Mouse (Mus musculus): ENCODE data around the gene Gprin1. TPM values are rescaled to one million over a fixed set of nuclear protein-coding genes. Genes with fewer than 3 reads are reported as not detected.

Gprin1 gene
- polyA plus RNA-seq, 1 experiment from 2014 or later = 33.9 TPM

- peaks cover 3% of the 10 kb centered on the region; the same call in 1 of the 2 replicates for H3K36me3 ChIP-seq
- peak overlapping the region; percentile 70 for H3K9ac ChIP-seq
- 75% methylated on average over 8 of the region's 8 CpGs for WGBS
- ATAC-seq (ENCODE audit: low FRiP score, low read depth) = no peak
- H3K9me3 ChIP-seq = no peaks in the 10 kb centered on the region
- H3K4me2 ChIP-seq = peak overlapping the region; percentile 84
- H3K4me3 ChIP-seq = peak overlapping the region; percentile 63
- H3K27ac ChIP-seq (replicated peaks) = peak overlapping the region; percentile 95
- H3K4me1 ChIP-seq (replicated peaks) = peaks cover 60% of the 10 kb centered on the region
- H3K27me3 ChIP-seq = no peaks in the 10 kb centered on the region
These were observed 1.5 kb downstream of the Gprin1 start for GRCm38 (mm10) chr13:54748190-54748589.

GRCm38 (mm10) chr13:54746896-54747295 lies 2.8 kb downstream of the Gprin1 start:
- Histone ChIP-seq H3K9me3 (no peaks in the 10 kb centered on the region), H3K27me3 (no peaks in the 10 kb centered on the region), H3K4me2 (peak overlapping the region; percentile 84), H3K4me1 (replicated peaks) (peaks cover 60% of the 10 kb centered on the region), H3K36me3 (peaks cover 3% of the 10 kb centered on the region; the same call in 1 of the 2 replicates), H3K27ac (replicated peaks) (no peak overlapping the region), H3K9ac (no peak overlapping the region), H3K4me3 (peak overlapping the region; percentile 63)
- no peak for ATAC-seq (ENCODE audit: low FRiP score, low read depth)
- WGBS = 32% methylated on average over 10 of the region's 10 CpGs

DNA sequence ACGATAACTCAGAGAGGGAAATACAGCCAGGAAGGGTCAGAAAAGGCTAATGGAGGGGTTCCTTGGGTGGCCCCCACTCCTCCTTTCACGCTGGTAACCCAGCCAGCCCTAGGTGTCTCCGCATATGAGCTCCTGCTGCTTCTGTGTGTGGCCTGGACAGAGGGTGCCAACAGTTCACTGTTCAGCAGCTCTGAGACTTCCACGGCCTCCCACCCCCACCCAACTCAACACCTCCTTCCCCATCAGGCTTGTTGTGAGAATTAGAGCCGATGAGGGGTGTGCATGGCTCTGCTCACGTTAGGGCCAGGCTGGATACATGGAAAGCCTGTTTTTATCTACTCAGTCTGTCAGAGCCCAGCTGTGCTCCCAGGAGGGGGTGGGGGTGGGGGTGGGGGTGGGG lies 3.6 kb downstream of the Gprin1 start:
- Histone ChIP-seq H3K9me3 (no peaks in the 10 kb centered on the region), H3K4me1 (replicated peaks) (peaks cover 60% of the 10 kb centered on the region), H3K36me3 (peaks cover 7% of the 10 kb centered on the region), H3K27me3 (no peaks in the 10 kb centered on the region), H3K4me2 (peak overlapping the region; percentile 84), H3K27ac (replicated peaks) (no peak overlapping the region), H3K9ac (no peak overlapping the region), H3K4me3 (no peak overlapping the region)
- ATAC-seq (ENCODE audit: low FRiP score, low read depth) = no peak
- 44% methylated on average over 6 of the region's 6 CpGs for WGBS

GRCm38 (mm10) chr13:54738213-54738601 lies 11.5 kb downstream of the Gprin1 start:
- H3K27me3 ChIP-seq = peaks cover 15% of the 10 kb centered on the region; the same call in 1 of the 2 replicates
- peaks cover 28% of the 10 kb centered on the region for H3K36me3 ChIP-seq
- peak overlapping the region; percentile 2; the same call in 1 of the 2 replicates for H3K4me3 ChIP-seq
- ATAC-seq (ENCODE audit: low FRiP score, low read depth) = no peak
- H3K9ac ChIP-seq = no peak overlapping the region
- H3K9me3 ChIP-seq = no peaks in the 10 kb centered on the region
- H3K27ac ChIP-seq (replicated peaks) = no peak overlapping the region
- peak overlapping the region; percentile 47 for H3K4me2 ChIP-seq
- peaks cover 22% of the 10 kb centered on the region for H3K4me1 ChIP-seq (replicated peaks)
- 5% methylated on average over 29 of the region's 34 CpGs for WGBS

- peak overlapping the region; percentile 47 for H3K4me2 ChIP-seq
- ATAC-seq (ENCODE audit: low FRiP score, low read depth) = no peak
- H3K9ac ChIP-seq = no peak overlapping the region
- no peaks in the 10 kb centered on the region for H3K9me3 ChIP-seq
- H3K4me3 ChIP-seq = peak overlapping the region; percentile 23
- H3K4me1 ChIP-seq (replicated peaks) = peaks cover 20% of the 10 kb centered on the region
- peaks cover 28% of the 10 kb centered on the region for H3K36me3 ChIP-seq
- H3K27ac ChIP-seq (replicated peaks) = no peak overlapping the region
- H3K27me3 ChIP-seq = peaks cover 15% of the 10 kb centered on the region; the same call in 1 of the 2 replicates
- 2% methylated on average over 80 of the region's 87 CpGs for WGBS
These were observed 12.0 kb downstream of the Gprin1 start for GRCm38 (mm10) chr13:54737488-54738212.

- Histone ChIP-seq H3K9me3 (no peaks in the 10 kb centered on the region), H3K27ac (replicated peaks) (no peak overlapping the region), H3K36me3 (peaks cover 28% of the 10 kb centered on the region), H3K4me2 (no peak overlapping the region), H3K9ac (no peak overlapping the region), H3K4me3 (no peak overlapping the region), H3K27me3 (peaks cover 15% of the 10 kb centered on the region; the same call in 1 of the 2 replicates), H3K4me1 (replicated peaks) (peaks cover 15% of the 10 kb centered on the region)
- 36% methylated on average over 3 of the region's 3 CpGs for WGBS
- 0 out of 2 replicates have a peak, but pooled peaks have one; percentile 25 for ATAC-seq (ENCODE audit: low FRiP score, low read depth)
These were observed 12.7 kb downstream of the Gprin1 start for GRCm38 (mm10) chr13:54736931-54737330.

DNA sequence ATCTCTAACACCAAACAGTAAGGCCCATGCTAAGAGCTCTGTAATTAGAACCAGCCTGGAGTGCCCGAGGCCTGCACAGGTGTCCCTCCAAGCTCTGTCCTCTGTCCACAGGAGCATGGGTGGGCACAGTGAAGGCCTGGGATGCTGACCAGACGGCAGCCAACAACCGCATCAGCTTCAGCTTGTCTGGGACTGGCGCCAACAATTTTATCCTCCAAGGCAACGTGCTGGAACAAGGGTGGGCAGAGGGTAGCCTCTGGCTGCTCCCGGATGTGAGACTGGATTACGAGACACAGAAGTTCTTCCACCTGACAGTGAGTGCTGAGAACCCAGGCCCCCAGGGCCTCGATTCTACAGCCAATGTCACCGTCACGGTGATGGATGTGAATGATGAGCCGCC lies 23.5 kb downstream of the Gprin1 start:
- Histone ChIP-seq H3K9ac (no peak overlapping the region), H3K4me1 (replicated peaks) (peaks cover 5% of the 10 kb centered on the region; the same call in 1 of the 2 replicates), H3K4me3 (no peak overlapping the region), H3K9me3 (no peaks in the 10 kb centered on the region), H3K27ac (replicated peaks) (no peak overlapping the region), H3K27me3 (no peaks in the 10 kb centered on the region), H3K36me3 (no peaks in the 10 kb centered on the region), H3K4me2 (no peak overlapping the region)
- peak; percentile 45; the same call in 1 of the 2 replicates for ATAC-seq (ENCODE audit: low FRiP score, low read depth)
- WGBS = 55% methylated on average over 11 of the region's 11 CpGs

- Histone ChIP-seq H3K9ac (no peak overlapping the region), H3K4me1 (replicated peaks) (peaks cover 5% of the 10 kb centered on the region; the same call in 1 of the 2 replicates), H3K9me3 (no peaks in the 10 kb centered on the region), H3K4me2 (no peak overlapping the region), H3K4me3 (no peak overlapping the region), H3K27me3 (no peaks in the 10 kb centered on the region), H3K27ac (replicated peaks) (no peak overlapping the region), H3K36me3 (no peaks in the 10 kb centered on the region)
- ATAC-seq (ENCODE audit: low FRiP score, low read depth) = no peak
- WGBS = 87% methylated on average over 3 of the region's 3 CpGs
These were observed 26.5 kb downstream of the Gprin1 start for GRCm38 (mm10) chr13:54723143-54723542.

DNA sequence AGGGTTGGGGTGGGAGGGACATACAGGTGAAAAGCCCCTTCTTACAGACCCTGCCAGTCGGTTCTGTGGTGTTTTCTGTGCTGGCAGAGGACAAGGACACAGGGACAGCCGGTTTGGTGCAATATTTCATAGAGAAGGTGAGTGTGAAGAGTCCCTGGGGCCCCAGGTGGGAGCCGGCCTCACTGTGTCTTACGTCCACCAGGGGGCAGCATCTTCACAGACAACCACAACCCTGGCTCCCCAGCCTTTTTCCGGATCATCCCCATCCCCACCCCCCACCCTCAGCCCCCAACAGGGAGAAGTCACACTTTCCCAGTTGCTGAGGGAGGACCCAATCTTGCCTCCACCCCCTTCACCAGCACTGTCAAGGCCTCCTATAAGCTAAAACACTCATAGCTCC lies 32.8 kb downstream of the Gprin1 start:
- ATAC-seq (ENCODE audit: low FRiP score, low read depth) = peak; percentile 23
- Histone ChIP-seq H3K27me3 (no peaks in the 10 kb centered on the region), H3K9me3 (no peaks in the 10 kb centered on the region), H3K9ac (no peak overlapping the region), H3K27ac (replicated peaks) (no peak overlapping the region), H3K4me2 (no peak overlapping the region), H3K36me3 (no peaks in the 10 kb centered on the region), H3K4me1 (replicated peaks) (0 out of 2 replicates have a peak, but pooled peaks cover 5% of the 10 kb centered on the region), H3K4me3 (no peak overlapping the region)
- WGBS = 6% methylated on average over 5 of the region's 5 CpGs

DNA sequence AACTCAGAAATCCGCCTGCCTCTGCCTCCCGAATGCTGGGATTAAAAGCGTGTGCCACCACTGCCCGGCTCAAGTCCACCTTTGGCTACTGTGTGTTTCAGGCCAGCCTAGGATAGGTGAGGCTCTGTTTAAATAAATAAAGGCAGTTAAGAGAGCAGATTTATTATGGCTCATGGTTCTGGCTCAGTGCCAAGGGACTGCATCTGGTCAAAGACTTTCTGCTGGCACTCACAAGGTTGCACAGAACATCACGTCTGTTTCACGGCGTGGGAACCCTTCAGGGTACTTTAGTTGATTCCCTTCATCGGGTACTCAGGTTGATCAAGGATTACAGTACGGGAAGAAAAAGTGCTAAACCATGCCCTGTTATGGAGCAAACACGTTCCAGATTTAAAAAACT lies 34.7 kb downstream of the Gprin1 start:
- ATAC-seq (ENCODE audit: low FRiP score, low read depth) = no peak
- no peaks in the 10 kb centered on the region for H3K9me3 ChIP-seq
- no peak overlapping the region for H3K4me2 ChIP-seq
- H3K36me3 ChIP-seq = no peaks in the 10 kb centered on the region
- 0 out of 2 replicates have a peak, but pooled peaks cover 5% of the 10 kb centered on the region for H3K4me1 ChIP-seq (replicated peaks)
- no peak overlapping the region for H3K4me3 ChIP-seq
- no peaks in the 10 kb centered on the region for H3K27me3 ChIP-seq
- no peak overlapping the region for H3K27ac ChIP-seq (replicated peaks)
- no peak overlapping the region for H3K9ac ChIP-seq
- 71% methylated on average over 10 of the region's 10 CpGs for WGBS

- WGBS = 41% methylated on average over 4 of the region's 4 CpGs
These were observed 35.3 kb downstream of the Gprin1 start for GRCm38 (mm10) chr13:54714393-54714792.

DNA sequence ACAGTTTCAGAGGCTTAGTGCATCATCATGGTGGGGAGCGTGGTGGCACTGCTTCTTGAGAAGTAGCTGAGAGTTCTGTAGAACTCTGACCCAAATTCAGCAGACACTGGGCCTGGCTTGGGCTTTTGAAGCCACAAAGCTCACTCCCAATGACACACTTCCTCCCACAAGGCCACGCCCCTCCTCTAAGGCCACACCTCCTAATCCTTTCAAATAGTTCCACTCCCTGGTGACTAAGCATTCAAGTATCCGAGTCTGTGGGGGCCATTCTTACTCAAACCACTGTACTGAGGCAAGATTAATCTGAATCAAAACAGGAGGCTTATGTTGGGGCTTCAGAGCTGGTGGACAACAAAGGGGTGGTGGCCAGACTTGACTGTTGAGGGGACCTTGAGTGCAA lies 38.8 kb downstream of the Gprin1 start:
- Histone ChIP-seq H3K27ac (replicated peaks) (no peak overlapping the region), H3K27me3 (no peaks in the 10 kb centered on the region), H3K9ac (no peak overlapping the region), H3K36me3 (no peaks in the 10 kb centered on the region), H3K4me2 (no peak overlapping the region), H3K4me1 (replicated peaks) (no peaks in the 10 kb centered on the region), H3K9me3 (no peaks in the 10 kb centered on the region), H3K4me3 (no peak overlapping the region)
- no peak for ATAC-seq (ENCODE audit: low FRiP score, low read depth)
- WGBS = 87% methylated on average over 3 of the region's 3 CpGs

More at GRCm38 (mm10) chr13:54714393-54714792, 35.3 kb downstream of the Gprin1 start:
- H3K4me2 ChIP-seq = no peak overlapping the region
- no peak overlapping the region for H3K4me3 ChIP-seq
- no peak overlapping the region for H3K27ac ChIP-seq (replicated peaks)
- no peaks in the 10 kb centered on the region for H3K27me3 ChIP-seq
- H3K36me3 ChIP-seq = no peaks in the 10 kb centered on the region
- 0 out of 2 replicates have a peak, but pooled peaks cover 5% of the 10 kb centered on the region for H3K4me1 ChIP-seq (replicated peaks)
- no peak overlapping the region for H3K9ac ChIP-seq
- no peak for ATAC-seq (ENCODE audit: low FRiP score, low read depth)
- no peaks in the 10 kb centered on the region for H3K9me3 ChIP-seq

Data from hindbrain, embryonic 15.5 days (tissue).